Mouse (Mus musculus) C2C12 (cell line): Measurements from ENCODE around the gene Selenom.

Source experiments
- CTCF ChIP-seq: IDR thresholded peaks from one replicate; pipeline ENCODE4 v1.5.1; 2011; ENCODE audit not compliant: control insufficient read depth, insufficient read depth, insufficient read length
- MAX ChIP-seq: IDR thresholded peaks from one replicate; pipeline ENCODE4 v1.6.1; 2011; ENCODE audit warnings: mild to moderate bottlenecking, control low read depth
- USF1 ChIP-seq: IDR thresholded peaks from one replicate; pipeline ENCODE4 v1.6.1; 2011; ENCODE audit warnings: low read depth, mild to moderate bottlenecking, control low read depth, moderate library complexity

- TF ChIP-seq USF1 (no peak), CTCF (peak; percentile 78), MAX (no peak)
Observed at GRCm38 (mm10) chr11:3514529-3515054, at the start of gene Selenom.
